ENCODE assay signal across 8 mouse cellular contexts in genomic region chr14:120803739-120804138, GRCm38 (mm10).
DNase-seq lines count a peak whose midpoint lies in the region; ATAC-seq lines count a peak whose summit lies in the region.
"Had no signal": no experiment of that assay in that cellular context is flagged by ENCODE, and none has a peak within 500 bp of the region (broad histone marks: within the 10 kb centered on the region; RNA-seq: fewer than 3 reads in every experiment).

No protein-coding gene starts in this region.

- H3K4me1 ChIP-seq in lung, embryonic 15.5 days, result peaks cover 20% of the 10 kb centered on the region
- H3K4me1 ChIP-seq in embryonic facial prominence, embryonic 10.5 days, result peaks cover 35% of the 10 kb centered on the region
- peaks cover 10% of the 10 kb centered on the region; the same call in 1 of the 2 replicates for H3K4me1 ChIP-seq in limb, embryonic 12.5 days (replicated peaks)

- 35% methylated on average over 12 of the region's 12 CpGs for WGBS in lung, embryonic 15.5 days
- WGBS in embryonic facial prominence, embryonic 10.5 days, result 3% methylated on average over 12 of the region's 12 CpGs
- 17% methylated on average over 12 of the region's 12 CpGs for WGBS in limb, embryonic 12.5 days

- no peaks in the 10 kb centered on the region for H3K27me3 ChIP-seq in lung, embryonic 15.5 days
- H3K27me3 ChIP-seq in embryonic facial prominence, embryonic 10.5 days (replicated peaks; ENCODE audit: low read depth, poor library complexity, severe bottlenecking), result peaks cover 12% of the 10 kb centered on the region
- 0 out of 2 replicates have a peak, but pooled peaks cover 6% of the 10 kb centered on the region for H3K27me3 ChIP-seq in limb, embryonic 12.5 days
- H3K27me3 ChIP-seq: limb, embryonic 15.5 days had no signal

- no peak overlapping the region for H3K4me3 ChIP-seq in lung, embryonic 15.5 days
- peak overlapping the region; percentile 36 for H3K4me3 ChIP-seq in embryonic facial prominence, embryonic 10.5 days
- 0 out of 2 replicates have a peak overlapping the region, but pooled peaks have one; percentile 6 for H3K4me3 ChIP-seq in limb, embryonic 12.5 days (replicated peaks)
- H3K4me3 ChIP-seq: limb, embryonic 15.5 days had no signal

- 0 out of 2 replicates have a peak overlapping the region, but pooled peaks have one; percentile 17 for H3K4me2 ChIP-seq in lung, embryonic 15.5 days
- peak overlapping the region; percentile 28 for H3K4me2 ChIP-seq in limb, embryonic 12.5 days
- H3K4me2 ChIP-seq: limb, embryonic 15.5 days had no signal

- H3K27ac ChIP-seq in lung, embryonic 15.5 days, result peak overlapping the region; percentile 95
- peak overlapping the region; percentile 19 for H3K27ac ChIP-seq in embryonic facial prominence, embryonic 10.5 days (replicated peaks)
- H3K27ac ChIP-seq in limb, embryonic 12.5 days, result no peak overlapping the region
- H3K27ac ChIP-seq: limb, embryonic 15.5 days had no signal

- no peaks in the 10 kb centered on the region for H3K36me3 ChIP-seq in lung, embryonic 15.5 days
- H3K36me3 ChIP-seq in embryonic facial prominence, embryonic 10.5 days (replicated peaks), result no peaks in the 10 kb centered on the region
- H3K36me3 ChIP-seq in limb, embryonic 12.5 days, result no peaks in the 10 kb centered on the region
- H3K36me3 ChIP-seq: limb, embryonic 15.5 days had no signal

- no peak overlapping the region for H3K9ac ChIP-seq in lung, embryonic 15.5 days
- no peak overlapping the region for H3K9ac ChIP-seq in limb, embryonic 12.5 days (replicated peaks)
- H3K9ac ChIP-seq: limb, embryonic 15.5 days had no signal

- H3K9me3 ChIP-seq in lung, embryonic 15.5 days, result no peaks in the 10 kb centered on the region
- no peaks in the 10 kb centered on the region; the same call in 1 of the 2 replicates for H3K9me3 ChIP-seq in embryonic facial prominence, embryonic 10.5 days
- no peaks in the 10 kb centered on the region for H3K9me3 ChIP-seq in limb, embryonic 12.5 days
- H3K9me3 ChIP-seq: limb, embryonic 15.5 days had no signal

- DNase-seq in lung, postnatal 25 days (ENCODE audit: low spot score), result no peak
- DNase-seq in embryonic facial prominence, embryonic 10.5 days (ENCODE audit: low spot score), result peak; percentile 59
- peak; percentile 91 for DNase-seq in retina, postnatal 7 days (ENCODE audit: low read depth, low spot score)
- no peak for DNase-seq in right cerebral cortex, adult 2 months (ENCODE audit: low spot score in 2 of 2)
- no peak for DNase-seq in gastrocnemius, postnatal 4 days (ENCODE audit: low spot score in 2 of 2)

- ATAC-seq in lung, embryonic 15.5 days (ENCODE audit: borderline replicate concordance, extremely low read depth, low FRiP score, low TSS enrichment), result no peak
- ATAC-seq in limb, embryonic 12.5 days (ENCODE audit: insufficient number of reproducible peaks, insufficient read depth, low FRiP score, low TSS enrichment, low read depth), result no peak

Comparison
In these comparisons a context has a peak if more than half of its experiments do, and no peak if none do; other contexts are left out.
1. DNase-seq: peak in embryonic facial prominence, embryonic 10.5 days (single experiment) and retina, postnatal 7 days (single experiment); none in lung, postnatal 25 days (single experiment), right cerebral cortex, adult 2 months (0 of 2) and gastrocnemius, postnatal 4 days (0 of 2).